Mouse (Mus musculus) adrenal gland, adult 10 weeks (tissue): ENCODE data around the gene Srsf1. TPM values are rescaled to one million over a fixed set of nuclear protein-coding genes. Genes with fewer than 3 reads are reported as not detected.

Source experiments
- polyA plus RNA-seq: library from polyadenylated mRNA; stranded (reverse); fragments of 350-450 nt; fragmentation: Illumina TruSeq; extraction: RNeasy Lipid Tissue Mini Kit (QIAGEN cat#74804); gene quantifications from one replicate; pipeline ENCODE4 v1.2.3, GENCODE M21; 2014; ENCODE audit warnings: low read depth, low replicate concordance

Srsf1 gene
- polyA plus RNA-seq: 696 TPM

DNA sequence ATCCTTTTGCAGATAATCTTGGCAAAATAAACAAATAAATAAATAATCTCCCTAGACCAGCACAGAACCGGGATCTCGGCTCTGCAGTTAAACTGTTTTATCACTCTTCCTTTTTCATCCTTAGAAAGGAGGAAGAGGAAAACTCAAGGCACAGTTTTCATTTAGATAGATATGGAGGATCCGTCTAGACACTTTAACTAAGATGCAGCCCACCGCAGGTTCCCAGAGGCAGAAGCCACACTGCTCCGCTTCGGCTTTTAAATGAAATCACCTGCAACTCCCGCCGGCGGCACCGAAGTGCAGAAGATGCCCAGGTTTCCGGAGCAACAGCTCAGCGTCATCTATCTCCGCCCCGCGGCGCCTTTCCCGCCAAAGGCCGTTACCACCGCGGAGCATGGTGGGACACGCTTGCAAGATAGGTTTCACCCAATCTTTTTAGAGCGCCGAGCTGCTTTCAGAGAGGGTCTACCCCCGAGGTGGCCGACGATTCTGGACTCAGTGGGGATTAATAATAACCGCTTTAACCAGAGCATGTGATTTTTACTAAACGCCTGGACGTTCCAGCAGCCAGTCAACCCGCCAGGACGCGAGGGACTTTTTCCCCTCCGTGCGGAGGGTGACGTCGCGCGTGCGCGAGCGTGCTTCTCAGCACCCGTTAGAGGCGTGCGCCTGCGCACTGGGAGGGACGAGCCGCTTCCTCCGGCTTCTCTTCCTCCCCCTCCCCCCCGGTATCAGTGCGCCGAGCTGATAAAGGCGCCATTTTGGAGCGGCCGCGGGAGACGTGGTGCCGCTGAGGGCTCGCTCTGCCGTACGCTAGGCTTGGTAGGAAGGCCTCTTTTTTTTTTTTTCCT is at the start of gene Srsf1:
Gene Srsf1 (plus strand): TSS at position 430 of the 851 bp plus-strand sequence.

GRCm38 (mm10) chr11:88067586-88068410 is 20.6 kb downstream of the Srsf1 start, which contains the start of gene Vezf1:
Gene Vezf1 (plus strand): TSS chr11:88068279.

DNA sequence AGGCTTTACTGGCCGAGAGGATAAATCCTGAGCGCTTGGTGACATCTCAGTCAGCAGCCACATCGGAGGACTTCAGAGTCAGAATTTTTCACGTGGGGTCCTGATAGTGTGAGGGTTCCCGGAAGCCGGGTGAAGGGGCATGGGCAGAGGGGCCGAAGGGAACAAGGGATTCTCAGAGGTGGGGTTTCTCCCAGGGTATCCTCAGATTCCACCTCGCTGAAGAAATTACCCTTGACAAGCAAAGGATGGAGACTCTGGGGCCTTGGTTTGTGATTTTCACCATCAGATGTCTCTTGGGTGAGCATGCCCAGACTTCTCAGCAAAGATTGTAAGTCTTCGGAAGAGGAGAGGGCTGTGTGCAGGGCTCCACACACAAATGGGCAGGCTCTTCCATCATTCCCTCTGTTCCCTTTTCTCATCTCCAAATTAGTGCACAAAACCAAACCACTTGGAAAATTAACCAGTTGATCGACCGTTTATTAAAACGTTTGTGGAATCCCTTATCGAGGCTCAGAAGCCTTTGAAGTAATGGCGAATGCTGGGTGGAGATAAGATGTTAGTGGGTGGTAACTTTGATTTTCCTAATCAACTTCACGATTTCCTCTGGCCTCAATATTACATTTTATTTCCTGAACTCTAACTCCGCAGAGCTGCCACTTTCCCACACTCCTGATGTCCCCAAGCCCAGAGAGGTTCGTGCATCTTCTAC is 51.0 kb downstream of the Srsf1 start, which contains the start of gene Cuedc1:
Gene Cuedc1 (plus strand): TSS at position 38 of the 709 bp plus-strand sequence.

Other genes starting within 250 kb of the Srsf1 start
- not detected for gene Lpo, start 219.1 kb upstream of the Srsf1 start, polyA plus RNA-seq
- gene Mks1, start 194.2 kb upstream of the Srsf1 start, polyA plus RNA-seq: 3.0 TPM
- gene Epx, start 171.8 kb upstream of the Srsf1 start, polyA plus RNA-seq: not detected
- not detected for gene Olfr462, start 155.1 kb upstream of the Srsf1 start, polyA plus RNA-seq
- not detected for gene Olfr463, start 150.0 kb upstream of the Srsf1 start, polyA plus RNA-seq
- gene Olfr464, start 126.4 kb upstream of the Srsf1 start, polyA plus RNA-seq: not detected
- gene Dynll2, start 59.8 kb upstream of the Srsf1 start, polyA plus RNA-seq: 224 TPM
- 121 TPM for gene Vezf1, start 20.9 kb downstream of the Srsf1 start, polyA plus RNA-seq
- gene Cuedc1, start 50.7 kb downstream of the Srsf1 start, polyA plus RNA-seq: 4.8 TPM
- 151 TPM for gene Mrps23, start 157.0 kb downstream of the Srsf1 start, polyA plus RNA-seq
- not detected for gene Ccdc182, start 246.7 kb downstream of the Srsf1 start, polyA plus RNA-seq